Comparison of ENCODE assay signal across 15 mouse cellular contexts in the genomic region with DNA sequence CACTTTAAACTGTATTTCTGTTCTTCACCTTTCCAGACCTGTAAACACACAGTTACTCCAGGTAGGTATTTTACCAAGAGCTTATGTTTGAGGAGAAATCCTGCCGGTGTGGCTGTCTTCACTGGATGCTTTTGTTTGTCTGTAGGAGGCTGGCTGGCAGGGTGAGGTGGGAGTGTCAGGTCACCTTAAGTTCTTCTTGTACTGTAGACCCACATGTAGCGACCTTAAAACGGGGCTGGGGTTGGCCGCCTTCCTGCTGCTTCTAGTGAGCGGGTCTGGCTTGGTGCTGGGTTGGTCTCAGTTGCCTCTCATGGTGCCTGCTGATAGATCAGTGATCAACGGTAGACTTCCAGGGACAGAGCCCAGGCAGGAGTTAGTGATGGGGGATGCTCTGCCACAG.
DNase-seq lines count a peak whose midpoint lies in the region; ATAC-seq and TF ChIP-seq lines count a peak whose summit lies in the region.
"Had no signal": no experiment of that assay in that cellular context is flagged by ENCODE, and none has a peak within 500 bp of the region (broad histone marks: within the 10 kb centered on the region; RNA-seq: fewer than 3 reads in every experiment).

No protein-coding gene starts in this region.

- TF ChIP-seq CTCF in heart, adult 2 months (IDR thresholded peaks at IDR 0.05), result no peak
- TF ChIP-seq CTCF in kidney, adult 2 months (conservative IDR thresholded peaks at IDR 0.05; ENCODE audit: insufficient read depth, insufficient read length, low read depth, low read length), result no peak

- no peaks in the 10 kb centered on the region for H3K27me3 ChIP-seq in heart, adult 2 months (ENCODE audit: control insufficient read depth, insufficient read depth, low read length)
- H3K27me3 ChIP-seq in kidney, adult 2 months (replicated peaks; ENCODE audit: control insufficient read depth, insufficient read depth, low read length), result no peaks in the 10 kb centered on the region
- H3K27me3 ChIP-seq in lung, embryonic 15.5 days, result no peaks in the 10 kb centered on the region
- no peaks in the 10 kb centered on the region for H3K27me3 ChIP-seq in stomach, embryonic 14.5 days (ENCODE audit: control insufficient read depth, insufficient read depth, low read length)
- H3K27me3 ChIP-seq: forebrain, embryonic 15.5 days; hindbrain, embryonic 12.5 days; limb, embryonic 12.5 days; neural tube, embryonic 13.5 days; Patski had no signal

- no peak for ATAC-seq in lung, embryonic 15.5 days (ENCODE audit: borderline replicate concordance, extremely low read depth, low FRiP score, low TSS enrichment)
- peak; percentile 56; the same call in 1 of the 2 replicates for ATAC-seq in stomach, embryonic 14.5 days (ENCODE audit: insufficient number of reproducible peaks, insufficient read depth, low FRiP score, low read depth)
- ATAC-seq: forebrain, embryonic 15.5 days had no signal

- no peak for TF ChIP-seq POLR2A in heart, adult 2 months (IDR thresholded peaks at IDR 0.05; ENCODE audit: insufficient read depth, low read depth, low read length)
- no peak for TF ChIP-seq POLR2A in kidney, adult 2 months (IDR thresholded peaks at IDR 0.05; ENCODE audit: low read depth, low read length)

- H3K9me3 ChIP-seq in lung, embryonic 15.5 days, result no peaks in the 10 kb centered on the region
- H3K9me3 ChIP-seq in stomach, embryonic 14.5 days (ENCODE audit: control insufficient read depth, low read depth, low read length), result no peaks in the 10 kb centered on the region
- H3K9me3 ChIP-seq: forebrain, embryonic 15.5 days; hindbrain, embryonic 12.5 days; limb, embryonic 12.5 days; neural tube, embryonic 13.5 days had no signal

- H3K9ac ChIP-seq in heart, adult 2 months (ENCODE audit: low read depth, low read length), result no peak overlapping the region
- no peak overlapping the region for H3K9ac ChIP-seq in lung, embryonic 15.5 days
- H3K9ac ChIP-seq in stomach, embryonic 14.5 days (replicated peaks; ENCODE audit: low read depth, low read length), result no peak overlapping the region
- H3K9ac ChIP-seq: forebrain, embryonic 15.5 days; hindbrain, embryonic 12.5 days; limb, embryonic 12.5 days; neural tube, embryonic 13.5 days had no signal

- DNase-seq in heart, adult 2 months, result no peak
- DNase-seq in heart, adult 8-10 months (ENCODE audit: low spot score), result no peak
- DNase-seq in kidney, adult 2 months, result no peak
- no peak for DNase-seq in kidney, adult 8-10 months
- DNase-seq in lung, adult 18-20 months, result no peak
- no peak for DNase-seq in cerebellum, postnatal 10 days
- DNase-seq: cerebellum, adult 9-10 months had no signal

- H3K4me1 ChIP-seq in heart, adult 2 months (ENCODE audit: control insufficient read depth, insufficient read depth, low read length), result peaks cover 9% of the 10 kb centered on the region
- peaks cover 37% of the 10 kb centered on the region for H3K4me1 ChIP-seq in kidney, adult 2 months (ENCODE audit: control insufficient read depth, insufficient read depth, low read length)
- peaks cover 46% of the 10 kb centered on the region for H3K4me1 ChIP-seq in lung, embryonic 15.5 days
- peaks cover 18% of the 10 kb centered on the region; the same call in 1 of the 2 replicates for H3K4me1 ChIP-seq in stomach, embryonic 14.5 days (ENCODE audit: control insufficient read depth, insufficient read depth, low read length)

- H3K79me2 ChIP-seq in heart, adult 2 months (replicated peaks; ENCODE audit: control insufficient read depth, insufficient read depth, low read length), result no peaks in the 10 kb centered on the region; the same call in 1 of the 2 replicates

- WGBS in heart, adult 2 months, result 63% methylated on average over 6 of the region's 6 CpGs
- 55% methylated on average over 6 of the region's 6 CpGs for WGBS in kidney, adult 2 months
- WGBS in lung, embryonic 15.5 days, result 57% methylated on average over 6 of the region's 6 CpGs
- 59% methylated on average over 6 of the region's 6 CpGs for WGBS in stomach, embryonic 14.5 days

- intact Hi-C loops in heart, adult 2 months (cut with DNase I), result no loop called here

- TF ChIP-seq EP300 in heart, adult 2 months (IDR thresholded peaks at IDR 0.05; ENCODE audit: insufficient read depth, low read depth, low read length), result no peak

- H3K4me3 ChIP-seq in heart, adult 2 months, result no peak overlapping the region
- no peak overlapping the region for H3K4me3 ChIP-seq in kidney, adult 2 months (ENCODE audit: insufficient read depth, low read depth, low read length)
- H3K4me3 ChIP-seq in lung, embryonic 15.5 days, result no peak overlapping the region
- no peak overlapping the region for H3K4me3 ChIP-seq in stomach, embryonic 14.5 days (ENCODE audit: low read depth, low read length)
- H3K4me3 ChIP-seq: forebrain, embryonic 15.5 days; hindbrain, embryonic 12.5 days; layer of hippocampus, adult 2 months; limb, embryonic 12.5 days; neural tube, embryonic 13.5 days had no signal

- H3K4me2 ChIP-seq in lung, embryonic 15.5 days, result no peak overlapping the region
- H3K4me2 ChIP-seq in stomach, embryonic 14.5 days (replicated peaks; ENCODE audit: low read depth, low read length), result no peak overlapping the region
- H3K4me2 ChIP-seq: forebrain, embryonic 15.5 days; hindbrain, embryonic 12.5 days; limb, embryonic 12.5 days; neural tube, embryonic 13.5 days had no signal

- no peaks in the 10 kb centered on the region; the same call in 1 of the 2 replicates for H3K36me3 ChIP-seq in heart, adult 2 months (ENCODE audit: control insufficient read depth, insufficient read depth, low read length)
- H3K36me3 ChIP-seq in kidney, adult 2 months (ENCODE audit: control insufficient read depth, insufficient read depth, low read length), result no peaks in the 10 kb centered on the region
- no peaks in the 10 kb centered on the region for H3K36me3 ChIP-seq in lung, embryonic 15.5 days
- H3K36me3 ChIP-seq in stomach, embryonic 14.5 days (ENCODE audit: control insufficient read depth, insufficient read depth, low read length), result no peaks in the 10 kb centered on the region; the same call in 1 of the 2 replicates
- H3K36me3 ChIP-seq: forebrain, embryonic 15.5 days; hindbrain, embryonic 12.5 days had no signal

- peak overlapping the region; percentile 53 for H3K27ac ChIP-seq in heart, adult 2 months
- peak overlapping the region; percentile 75; the same call in 1 of the 2 replicates for H3K27ac ChIP-seq in kidney, adult 2 months (ENCODE audit: insufficient read depth, low read depth, low read length)
- peak overlapping the region; percentile 22; the same call in 1 of the 2 replicates for H3K27ac ChIP-seq in lung, embryonic 15.5 days
- H3K27ac ChIP-seq in stomach, embryonic 14.5 days (ENCODE audit: low read length), result no peak overlapping the region
- H3K27ac ChIP-seq: forebrain, embryonic 15.5 days; hindbrain, embryonic 12.5 days; layer of hippocampus, adult 2 months; limb, embryonic 12.5 days; neural tube, embryonic 13.5 days had no signal
